Mouse (Mus musculus): Measurements from ENCODE around the gene Dll1.

DNA sequence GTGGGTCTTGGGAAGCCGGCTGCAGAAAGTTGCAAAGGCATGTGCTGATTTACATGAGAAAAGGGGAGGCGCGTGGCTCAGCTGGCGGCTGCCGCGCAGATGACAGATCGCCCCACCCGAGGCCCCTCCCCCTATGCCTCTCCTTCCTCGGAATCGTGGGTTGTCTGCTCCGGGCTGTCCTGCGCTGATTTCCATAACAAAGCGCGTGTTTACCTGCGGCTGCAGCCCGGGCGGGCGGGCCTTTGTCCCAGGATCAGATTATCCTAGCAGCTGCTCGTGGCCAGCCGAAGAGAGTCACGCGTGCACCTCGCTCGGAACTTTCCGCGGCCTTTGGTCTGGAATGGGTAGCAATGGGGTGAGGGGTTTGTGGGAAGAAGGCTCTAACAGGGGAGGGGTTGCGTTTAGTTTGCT, 4.0 kb upstream of the Dll1 start:
- no peak for TF ChIP-seq POLR2A (IDR thresholded peaks at IDR 0.05; ENCODE audit: insufficient read depth, low read depth, low read length)
- no peak for TF ChIP-seq CTCF (IDR thresholded peaks at IDR 0.05)
